Mouse (Mus musculus): ENCODE data around the gene Zfp74.
A peak's percentile ranks its signal among the peaks of the same experiment; 100 is the strongest.
"Not testable (repeated sequence)": the region's sequence is repeated elsewhere in the genome, so short reads cannot be mapped to it uniquely, and the experiment has no call there.

The Zfp74 gene

GRCm38 (mm10) chr7:29953513-29954401 is at the start of gene Zfp74:
Zfp74 (minus strand) TSS chr7:29954089.
- peak; percentile 81 for DNase-seq (ENCODE audit: low spot score)

GRCm38 (mm10) chr7:30000601-30001000 is 46.7 kb upstream of the Zfp74 start:
- no peak for DNase-seq (ENCODE audit: low spot score)

- DNase-seq (ENCODE audit: low spot score): no peak
Observed at GRCm38 (mm10) chr7:29995134-29995533, 41.2 kb upstream of the Zfp74 start.

- no peak for DNase-seq (ENCODE audit: low spot score)
Observed at GRCm38 (mm10) chr7:29993340-29993739, 39.5 kb upstream of the Zfp74 start.

- DNase-seq (ENCODE audit: low spot score): no peak
Observed at GRCm38 (mm10) chr7:29992698-29993097, 38.8 kb upstream of the Zfp74 start.

GRCm38 (mm10) chr7:29989031-29989430 is 35.1 kb upstream of the Zfp74 start:
- no peak for DNase-seq (ENCODE audit: low spot score)

- no peak for DNase-seq (ENCODE audit: low spot score)
Observed at GRCm38 (mm10) chr7:29987551-29987950, 33.7 kb upstream of the Zfp74 start.

GRCm38 (mm10) chr7:29986101-29986500 is 32.2 kb upstream of the Zfp74 start:
- no peak for DNase-seq (ENCODE audit: low spot score)

- peak; percentile 95 for DNase-seq (ENCODE audit: low spot score)
Observed at GRCm38 (mm10) chr7:29983690-29984380, 29.9 kb upstream of the Zfp74 start, which contains the start of gene Zfp568. Zfp568 (plus strand) TSS chr7:29983955.

- DNase-seq (ENCODE audit: low spot score): no peak
Observed at GRCm38 (mm10) chr7:29983340-29983689, 29.4 kb upstream of the Zfp74 start.

GRCm38 (mm10) chr7:29982931-29983330 is 29.0 kb upstream of the Zfp74 start:
- peak; percentile 8 for DNase-seq (ENCODE audit: low spot score)

- no peak for DNase-seq (ENCODE audit: low spot score)
Observed at GRCm38 (mm10) chr7:29982341-29982740, 28.5 kb upstream of the Zfp74 start.

GRCm38 (mm10) chr7:29981860-29982259 is 28.0 kb upstream of the Zfp74 start:
- DNase-seq (ENCODE audit: low spot score): no peak

GRCm38 (mm10) chr7:29981455-29981854 is 27.6 kb upstream of the Zfp74 start:
- no peak for DNase-seq (ENCODE audit: low spot score)

- DNase-seq (ENCODE audit: low spot score): no peak
Observed at GRCm38 (mm10) chr7:29980761-29981160, 26.9 kb upstream of the Zfp74 start.

- no peak for DNase-seq (ENCODE audit: low spot score)
Observed at GRCm38 (mm10) chr7:29970686-29971085, 16.8 kb upstream of the Zfp74 start.

GRCm38 (mm10) chr7:29965115-29965810 is 11.4 kb upstream of the Zfp74 start:
- not testable (repeated sequence) for DNase-seq (ENCODE audit: low spot score)

- DNase-seq (ENCODE audit: low spot score): no peak
Observed at GRCm38 (mm10) chr7:29959004-29959403, 5.1 kb upstream of the Zfp74 start.

GRCm38 (mm10) chr7:29958125-29958724 is 4.3 kb upstream of the Zfp74 start:
- no peak for DNase-seq (ENCODE audit: low spot score)

- DNase-seq (ENCODE audit: low spot score): no peak
Observed at GRCm38 (mm10) chr7:29956257-29956656, 2.4 kb upstream of the Zfp74 start.

- no peak for DNase-seq (ENCODE audit: low spot score)
Observed at GRCm38 (mm10) chr7:29954731-29955130, 842 bp upstream of the Zfp74 start.

GRCm38 (mm10) chr7:29953086-29953485 is 803 bp downstream of the Zfp74 start:
- DNase-seq (ENCODE audit: low spot score): no peak

Data from ovary, postnatal 36 days (tissue).